Comparison of ENCODE assay signal across 16 mouse cellular contexts in genomic region chr3:115729187-115729586, GRCm38 (mm10). TPM values are rescaled to one million over a fixed set of nuclear protein-coding genes. Genes with fewer than 3 reads are reported as not detected.
A peak's percentile ranks its signal among the peaks of the same experiment; 100 is the strongest.
DNase-seq lines count a peak whose midpoint lies in the region; ATAC-seq lines count a peak whose summit lies in the region.
"Had no signal": no experiment of that assay in that cellular context is flagged by ENCODE, and none has a peak within 500 bp of the region (broad histone marks: within the 10 kb centered on the region; RNA-seq: fewer than 3 reads in every experiment).

No protein-coding gene starts in this region.

- H3K9me3 ChIP-seq in hindbrain, embryonic 16.5 days (ENCODE audit: control insufficient read depth, low read length) = no peaks in the 10 kb centered on the region
- H3K9me3 ChIP-seq: embryonic facial prominence, embryonic 12.5 days; forebrain, embryonic 12.5 days; neural tube, embryonic 15.5 days had no signal

- H3K36me3 ChIP-seq in hindbrain, embryonic 16.5 days (ENCODE audit: control insufficient read depth, insufficient read depth, low read length) = no peaks in the 10 kb centered on the region
- H3K36me3 ChIP-seq: embryonic facial prominence, embryonic 12.5 days; forebrain, embryonic 12.5 days; neural tube, embryonic 15.5 days had no signal

- peak; percentile 9 for DNase-seq in adrenal gland, postnatal 10 days
- no peak for DNase-seq in adrenal gland, adult 18-20 months (ENCODE audit: low spot score in 2 of 2)
- peak; percentile 9 for DNase-seq in thymus, postnatal 25 days
- no peak for DNase-seq in thymus, postnatal 4 days
- DNase-seq in cerebellum, postnatal 4 days (ENCODE audit: low spot score in 2 of 2) = no peak
- DNase-seq in urinary bladder, postnatal 36 days (ENCODE audit: low spot score in 2 of 2) = no peak
- DNase-seq: cerebellum, adult 8-10 months; kidney, adult 18-20 months; midbrain, embryonic 14.5 days; right cerebral cortex, adult 18-20 months; thymus, postnatal 36 days had no signal

- ATAC-seq in monocyte, adult 5-6 weeks (replicated peaks; ENCODE audit: insufficient number of reproducible peaks, low FRiP score, low TSS enrichment, poor library complexity, severe bottlenecking) = peak; percentile 92
- ATAC-seq in hindbrain, embryonic 16.5 days = no peak

- WGBS in hindbrain, embryonic 16.5 days = 74% methylated on average over 7 of the region's 7 CpGs

- H3K4me1 ChIP-seq in hindbrain, embryonic 16.5 days (ENCODE audit: control insufficient read depth, insufficient read depth, low read depth, low read length) = no peaks in the 10 kb centered on the region
- H3K4me1 ChIP-seq: embryonic facial prominence, embryonic 12.5 days; forebrain, embryonic 12.5 days; neural tube, embryonic 15.5 days had no signal

- H3K9ac ChIP-seq in hindbrain, embryonic 16.5 days (ENCODE audit: low read depth, low read length) = no peak overlapping the region
- H3K9ac ChIP-seq: embryonic facial prominence, embryonic 12.5 days; forebrain, embryonic 12.5 days; neural tube, embryonic 15.5 days had no signal

- H3K4me3 ChIP-seq in hindbrain, embryonic 16.5 days (ENCODE audit: low read length) = no peak overlapping the region
- H3K4me3 ChIP-seq: embryonic facial prominence, embryonic 12.5 days; forebrain, embryonic 12.5 days; neural tube, embryonic 15.5 days had no signal

- no peak overlapping the region for H3K4me2 ChIP-seq in hindbrain, embryonic 16.5 days (ENCODE audit: low read length)
- H3K4me2 ChIP-seq: embryonic facial prominence, embryonic 12.5 days; forebrain, embryonic 12.5 days; neural tube, embryonic 15.5 days had no signal

- H3K27ac ChIP-seq in hindbrain, embryonic 16.5 days (ENCODE audit: low read depth, low read length) = no peak overlapping the region
- H3K27ac ChIP-seq: embryonic facial prominence, embryonic 12.5 days; forebrain, embryonic 12.5 days; neural tube, embryonic 15.5 days had no signal

- H3K27me3 ChIP-seq in hindbrain, embryonic 16.5 days (replicated peaks; ENCODE audit: control insufficient read depth, insufficient read depth, low read length) = no peaks in the 10 kb centered on the region
- H3K27me3 ChIP-seq: embryonic facial prominence, embryonic 12.5 days; forebrain, embryonic 12.5 days; neural tube, embryonic 15.5 days had no signal

RNA-seq across cellular contexts. Expression of gene S1pr1, which starts 14.3 kb away (rescaled TPM):
- total RNA-seq in adrenal gland, postnatal 10 days (2021) = 10 to 100 TPM; 41.8 to 65.7 TPM
- 10 to 100 TPM; 16.8 to 25.6 TPM for total RNA-seq in adrenal gland, adult 18-20 months (2021)
- 37.8 to 51.4 TPM (median 40.3 TPM) in 3 replicates for total RNA-seq in monocyte, adult 5-6 weeks (2017)
- 37.6 and 39.9 TPM in 2 replicates for polyA plus RNA-seq in hindbrain, embryonic 16.5 days (2015; fragmentation: Nextera tagmentation; extraction: Ambion mirVana)

Comparison
In these comparisons a context has a peak if more than half of its experiments do, and no peak if none do; other contexts are left out.
1. DNase-seq: peak in adrenal gland, postnatal 10 days (single experiment) and thymus, postnatal 25 days (single experiment); none in adrenal gland, adult 18-20 months (0 of 2), thymus, postnatal 4 days (single experiment), cerebellum, postnatal 4 days (0 of 2) and urinary bladder, postnatal 36 days (0 of 2).